Mouse (Mus musculus) liver, embryonic 12.5 days (tissue): ENCODE data around the gene Nrarp. TPM values are rescaled to one million over a fixed set of nuclear protein-coding genes. Genes with fewer than 3 reads are reported as not detected.
A peak's percentile ranks its signal among the peaks of the same experiment; 100 is the strongest.

ENCODE experiments used
- ATAC-seq: fragments of 200-750 bp; cut with Nextera tagmentation; 2 replicates; pipeline ENCODE4 v1.8.0; 2017; ENCODE audit warnings: moderate number of reproducible peaks, mild to moderate bottlenecking, moderate library complexity
- H3K27ac ChIP-seq: fragments of 300-500 bp; sonication (generic); 2 replicates; pipeline ENCODE4 v1.5.1; 2016; ENCODE audit warnings: mild to moderate bottlenecking
- H3K27me3 ChIP-seq: fragments of 300-500 bp; sonication (generic); replicated peaks from 2 replicates; pipeline ENCODE4 v1.6.1; 2016; ENCODE audit warnings: mild to moderate bottlenecking, moderate library complexity
- H3K36me3 ChIP-seq: fragments of 300-500 bp; sonication (generic); 2 replicates; pipeline ENCODE4 v1.6.1; 2016; ENCODE audit warnings: mild to moderate bottlenecking, moderate library complexity
- H3K4me1 ChIP-seq: fragments of 300-500 bp; sonication (generic); 2 replicates; pipeline ENCODE4 v1.6.1; 2016
- H3K4me2 ChIP-seq: fragments of 300-500 bp; sonication (generic); 2 replicates; pipeline ENCODE4 v1.6.1; 2016; ENCODE audit warnings: mild to moderate bottlenecking, moderate library complexity
- H3K4me3 ChIP-seq: fragments of 300-500 bp; sonication (generic); 2 replicates; pipeline ENCODE4 v1.5.1; 2016; ENCODE audit warnings: mild to moderate bottlenecking, moderate library complexity
- H3K9ac ChIP-seq: fragments of 300-500 bp; sonication (generic); 2 replicates; pipeline ENCODE4 v1.6.1; 2016; ENCODE audit warnings: mild to moderate bottlenecking, moderate library complexity
- H3K9me3 ChIP-seq: fragments of 300-500 bp; sonication (generic); replicated peaks from 2 replicates; pipeline ENCODE4 v1.6.1; 2016; ENCODE audit warnings: mild to moderate bottlenecking, moderate library complexity
- WGBS: fragments of 180-500 bp; shearing (Covaris S2); methylation state at CpG from one replicate; pipeline ENCODE4 v1.1.7; 2016; ENCODE audit not compliant: insufficient replicate concordance; 5-methylcytosine and 5-hydroxymethylcytosine counted together
- polyA plus RNA-seq: library from polyadenylated mRNA; unstranded; fragments of >200 nt; fragmentation: Nextera tagmentation; extraction: Ambion mirVana; gene quantifications from 2 replicates; pipeline ENCODE4 v1.2.1, GENCODE M21; 2016

Nrarp gene
- polyA plus RNA-seq, 1 experiment from 2014 or later = 6.2 TPM

- Histone ChIP-seq H3K4me1 (peaks cover 38% of the 10 kb centered on the region), H3K27ac (0 out of 2 replicates have a peak overlapping the region, but pooled peaks have one; percentile 32), H3K4me3 (peak overlapping the region; percentile 53), H3K4me2 (peak overlapping the region; percentile 82), H3K36me3 (no peaks in the 10 kb centered on the region), H3K9me3 (no peaks in the 10 kb centered on the region), H3K27me3 (peaks cover 69% of the 10 kb centered on the region), H3K9ac (peak overlapping the region; percentile 61)
- peak; percentile 31 for ATAC-seq
- 2% methylated on average over 64 of the region's 64 CpGs for WGBS
These were observed 5.3 kb downstream of the Nrarp start for GRCm38 (mm10) chr2:25185625-25186574.

- ATAC-seq = no peak
- 37% methylated on average over 5 of the region's 5 CpGs for WGBS
- no peaks in the 10 kb centered on the region for H3K36me3 ChIP-seq
- H3K4me3 ChIP-seq = peak overlapping the region; percentile 53
- peak overlapping the region; percentile 82 for H3K4me2 ChIP-seq
- no peak overlapping the region for H3K9ac ChIP-seq
- H3K27me3 ChIP-seq = peaks cover 62% of the 10 kb centered on the region
- no peak overlapping the region for H3K27ac ChIP-seq
- peaks cover 32% of the 10 kb centered on the region for H3K4me1 ChIP-seq
- no peaks in the 10 kb centered on the region for H3K9me3 ChIP-seq
These were observed 6.0 kb downstream of the Nrarp start for GRCm38 (mm10) chr2:25186575-25186930.

GRCm38 (mm10) chr2:25187841-25188240, 7.3 kb downstream of the Nrarp start:
- peaks cover 51% of the 10 kb centered on the region for H3K27me3 ChIP-seq
- no peak overlapping the region for H3K9ac ChIP-seq
- peaks cover 20% of the 10 kb centered on the region for H3K4me1 ChIP-seq
- no peak overlapping the region for H3K4me3 ChIP-seq
- no peak for ATAC-seq
- 73% methylated on average over 6 of the region's 6 CpGs for WGBS
- no peaks in the 10 kb centered on the region for H3K9me3 ChIP-seq
- H3K27ac ChIP-seq = no peak overlapping the region
- no peaks in the 10 kb centered on the region for H3K36me3 ChIP-seq
- no peak overlapping the region for H3K4me2 ChIP-seq

- Histone ChIP-seq H3K9ac (no peak overlapping the region), H3K9me3 (no peaks in the 10 kb centered on the region), H3K4me2 (peak overlapping the region; percentile 85), H3K4me3 (peak overlapping the region; percentile 59; the same call in 1 of the 2 replicates), H3K36me3 (peaks cover 3% of the 10 kb centered on the region), H3K27ac (peak overlapping the region; percentile 84; the same call in 1 of the 2 replicates), H3K4me1 (peaks cover 55% of the 10 kb centered on the region), H3K27me3 (peaks cover 9% of the 10 kb centered on the region)
- 2% methylated on average over 6 of the region's 6 CpGs for WGBS
- peak; percentile 40 for ATAC-seq
These were observed 12.8 kb downstream of the Nrarp start for GRCm38 (mm10) chr2:25193330-25193770.

- H3K27ac ChIP-seq = peak overlapping the region; percentile 84
- peaks cover 55% of the 10 kb centered on the region for H3K4me1 ChIP-seq
- H3K27me3 ChIP-seq = peaks cover 9% of the 10 kb centered on the region
These were observed 13.4 kb downstream of the Nrarp start for GRCm38 (mm10) chr2:25194006-25194405.

DNA sequence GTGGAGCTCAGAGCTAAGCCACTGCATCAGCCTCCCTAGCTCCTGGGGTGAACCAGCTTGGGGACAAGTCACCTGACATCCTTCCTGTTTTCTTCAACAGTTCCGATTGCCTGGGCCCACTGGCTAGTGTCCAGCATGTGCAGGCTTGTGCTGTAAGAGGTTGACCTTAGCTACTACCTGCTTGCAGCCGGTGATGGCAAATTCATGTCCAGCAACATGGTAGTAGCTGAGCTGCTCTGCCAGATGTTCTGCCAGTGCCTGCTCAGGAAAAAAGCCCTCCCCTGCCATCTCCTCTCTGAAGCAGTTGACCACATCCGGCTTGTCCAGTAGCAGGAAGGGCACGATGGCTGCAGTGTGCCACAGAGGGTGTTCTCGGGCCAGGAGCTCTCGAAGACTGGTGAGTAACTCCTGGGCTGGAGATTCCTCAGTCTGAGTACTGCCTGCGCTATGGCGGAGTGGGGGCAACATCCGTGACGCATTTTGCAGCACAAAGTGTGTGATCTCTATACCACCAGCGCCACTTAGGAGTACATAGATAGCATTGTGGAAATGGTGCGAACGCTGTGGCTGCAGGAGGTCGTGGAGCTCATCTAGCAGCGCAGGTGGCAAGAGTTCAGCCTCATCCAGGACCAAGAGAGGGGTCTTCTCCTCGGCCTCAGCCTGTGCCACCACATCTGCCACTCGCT, 14.1 kb downstream of the Nrarp start:
- Histone ChIP-seq H3K9ac (peak overlapping the region; percentile 71), H3K4me1 (peaks cover 55% of the 10 kb centered on the region), H3K27ac (peak overlapping the region; percentile 84), H3K9me3 (no peaks in the 10 kb centered on the region), H3K4me3 (peak overlapping the region; percentile 59), H3K27me3 (peaks cover 9% of the 10 kb centered on the region), H3K36me3 (peaks cover 16% of the 10 kb centered on the region), H3K4me2 (peak overlapping the region; percentile 85)
- ATAC-seq = no peak
- WGBS = 38% methylated on average over 17 of the region's 17 CpGs

More at GRCm38 (mm10) chr2:25194006-25194405, 13.4 kb downstream of the Nrarp start:
- H3K9ac ChIP-seq = peak overlapping the region; percentile 71; the same call in 1 of the 2 replicates
- peaks cover 9% of the 10 kb centered on the region for H3K36me3 ChIP-seq
- no peaks in the 10 kb centered on the region for H3K9me3 ChIP-seq
- 38% methylated on average over 5 of the region's 5 CpGs for WGBS
- H3K4me2 ChIP-seq = peak overlapping the region; percentile 85
- 0 out of 2 replicates have a peak overlapping the region, but pooled peaks have one; percentile 59 for H3K4me3 ChIP-seq
- ATAC-seq = no peak

GRCm38 (mm10) chr2:25195211-25196156, 14.9 kb downstream of the Nrarp start:
- 5% methylated on average over 55 of the region's 55 CpGs for WGBS
- H3K9ac ChIP-seq = peak overlapping the region; percentile 71
- peaks cover 24% of the 10 kb centered on the region for H3K36me3 ChIP-seq
- H3K4me1 ChIP-seq = peaks cover 55% of the 10 kb centered on the region
- H3K27ac ChIP-seq = peak overlapping the region; percentile 84
- no peaks in the 10 kb centered on the region for H3K9me3 ChIP-seq
- peak; percentile 62 for ATAC-seq
- peak overlapping the region; percentile 59 for H3K4me3 ChIP-seq
- H3K27me3 ChIP-seq = peaks cover 9% of the 10 kb centered on the region
- H3K4me2 ChIP-seq = peak overlapping the region; percentile 85

DNA sequence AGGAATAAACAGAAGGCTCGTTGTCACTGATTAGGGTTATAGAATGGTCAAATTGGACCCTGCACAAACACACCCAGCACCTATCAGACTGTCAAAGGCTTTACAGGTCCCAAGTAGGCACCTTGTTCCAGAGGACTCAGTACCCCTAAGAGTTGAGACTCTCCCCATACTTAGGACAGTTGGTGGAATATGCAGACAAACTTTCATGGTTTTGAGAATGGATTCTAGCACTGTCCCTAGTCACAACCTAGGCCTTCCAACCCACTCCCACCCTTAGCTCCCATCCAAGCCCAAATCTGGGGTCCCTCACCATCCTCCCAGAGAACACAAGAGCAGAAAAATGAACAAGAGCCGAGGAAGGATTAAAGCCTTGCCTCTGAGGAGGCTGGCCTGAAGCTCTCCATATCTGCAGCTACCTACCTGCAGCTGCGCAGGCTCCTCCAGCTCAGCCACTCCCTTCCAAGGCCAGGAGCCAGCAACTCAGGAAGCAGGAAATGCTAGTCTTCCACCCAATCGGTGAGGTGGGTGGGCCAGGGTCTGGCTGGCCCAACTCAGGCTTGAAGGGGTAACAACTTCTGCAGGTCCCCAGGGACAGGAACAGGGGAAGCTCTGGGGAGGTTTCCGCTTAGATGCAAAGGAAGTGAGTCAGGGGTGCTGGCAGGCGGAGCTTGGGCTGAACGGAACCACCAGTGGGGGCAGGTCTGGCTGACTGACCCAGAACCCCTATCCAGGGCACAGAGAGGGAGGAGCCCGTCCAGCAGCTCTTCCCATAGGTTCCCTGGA, 15.8 kb downstream of the Nrarp start, which contains the start of gene Tor4a:
TSS of gene Tor4a (minus strand) at position 715 of the 783 bp plus-strand sequence.
- no peaks in the 10 kb centered on the region for H3K9me3 ChIP-seq
- H3K27ac ChIP-seq = peak within 1 kb of the TSS; percentile 84
- peak within 1 kb of the TSS; percentile 85 for H3K4me2 ChIP-seq
- H3K4me1 ChIP-seq = peaks cover 55% of the 10 kb centered on the region
- peaks cover 9% of the 10 kb centered on the region for H3K27me3 ChIP-seq
- H3K9ac ChIP-seq = peak within 1 kb of the TSS; percentile 71
- H3K4me3 ChIP-seq = peak within 1 kb of the TSS; percentile 59
- 2% methylated on average over 8 of the region's 8 CpGs for WGBS
- peak; percentile 66 for ATAC-seq
- H3K36me3 ChIP-seq = peaks cover 33% of the 10 kb centered on the region

DNA sequence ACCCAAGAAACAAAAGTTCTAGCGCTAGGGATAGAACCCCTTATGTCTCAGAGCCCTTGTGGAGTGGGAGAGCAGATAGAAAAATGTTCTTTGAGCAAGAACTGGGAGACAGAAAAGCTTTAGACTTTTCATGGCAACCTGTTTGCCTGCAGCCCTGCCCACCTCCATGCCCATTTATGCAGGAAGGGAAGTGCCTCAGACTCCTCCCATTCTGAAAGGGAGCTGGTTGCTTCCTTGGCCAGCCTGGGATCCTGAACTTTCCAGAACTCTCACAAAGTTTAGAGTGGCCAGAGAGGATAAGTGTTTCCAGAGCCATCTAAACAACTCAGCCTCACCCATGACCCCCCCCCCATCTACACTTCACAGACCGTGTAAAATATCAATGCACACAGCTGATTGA, 16.6 kb downstream of the Nrarp start:
- H3K27ac ChIP-seq = peak overlapping the region; percentile 84
- peak overlapping the region; percentile 85 for H3K4me2 ChIP-seq
- peaks cover 55% of the 10 kb centered on the region for H3K4me1 ChIP-seq
- H3K4me3 ChIP-seq = peak overlapping the region; percentile 59; the same call in 1 of the 2 replicates
- H3K9me3 ChIP-seq = no peaks in the 10 kb centered on the region
- WGBS = 12% methylated on average over 2 of the region's 2 CpGs
- no peak for ATAC-seq
- H3K36me3 ChIP-seq = peaks cover 41% of the 10 kb centered on the region
- peaks cover 9% of the 10 kb centered on the region for H3K27me3 ChIP-seq
- H3K9ac ChIP-seq = peak overlapping the region; percentile 71; the same call in 1 of the 2 replicates

DNA sequence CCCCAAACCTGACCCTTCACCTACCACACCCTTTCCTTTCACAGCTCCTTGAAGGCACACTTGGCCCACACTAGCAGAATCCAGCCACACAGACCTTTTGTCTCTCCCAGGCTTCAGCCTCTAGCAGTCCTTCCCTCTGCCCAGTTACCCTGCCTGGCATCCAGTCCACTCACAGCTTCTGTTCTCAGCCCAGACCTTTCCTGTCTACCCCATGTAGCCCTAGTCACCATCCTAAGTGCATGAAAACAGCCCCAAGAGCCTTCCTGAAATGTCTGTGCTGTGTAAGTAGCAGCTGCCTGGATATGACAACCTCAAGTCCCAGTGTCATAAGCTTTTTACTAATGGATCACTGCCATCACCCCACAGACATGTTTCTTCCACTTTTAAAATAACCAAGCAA, 17.4 kb downstream of the Nrarp start:
- H3K4me1 ChIP-seq = peaks cover 53% of the 10 kb centered on the region
- H3K27ac ChIP-seq = peak overlapping the region; percentile 84; the same call in 1 of the 2 replicates
- no peak for ATAC-seq
- H3K9me3 ChIP-seq = no peaks in the 10 kb centered on the region
- H3K27me3 ChIP-seq = peaks cover 9% of the 10 kb centered on the region
- H3K4me3 ChIP-seq = no peak overlapping the region
- H3K4me2 ChIP-seq = no peak overlapping the region
- no peak overlapping the region for H3K9ac ChIP-seq
- peaks cover 49% of the 10 kb centered on the region for H3K36me3 ChIP-seq
